Mouse (Mus musculus): ENCODE data around the gene Mex3b. TPM values are rescaled to one million over a fixed set of nuclear protein-coding genes. Genes with fewer than 3 reads are reported as not detected.

Gene Mex3b
- total and polyA plus RNA-seq, 3 experiments = 0.59 to 2.5 (median 2.1) TPM

- Histone ChIP-seq H3K4me2 (ENCODE audit: insufficient read depth, low read depth, poor library complexity, severe bottlenecking) (no peak overlapping the region), H3K4me1 (ENCODE audit: control insufficient read depth in 1 of 2, insufficient read depth in 2 of 2) (peaks cover 0 to 25% of the 10 kb centered on the region in 2 experiments; a peak in 2 of 4 replicates), H3K9ac (ENCODE audit: insufficient read depth, low read depth) (no peak overlapping the region), H3K4me3 (replicated peaks in 1 of 3; ENCODE audit: low read depth in 2 of 3, low read length in 2 of 3, poor library complexity in 1 of 3) (no peak overlapping the region), H3K79me2 (replicated peaks; ENCODE audit: control insufficient read depth, extremely low read depth, insufficient read depth, poor library complexity, severe bottlenecking) (no peaks in the 10 kb centered on the region), H3K27ac (ENCODE audit: insufficient read depth, low read depth) (no peak overlapping the region), H3K9me3 (replicated peaks; ENCODE audit: low read length) (no peaks in the 10 kb centered on the region), H3K36me3 (replicated peaks in 1 of 2; ENCODE audit: control insufficient read depth in 1 of 2, insufficient read depth in 1 of 2, low read length in 1 of 2) (no peaks in the 10 kb centered on the region), H3K27me3 (replicated peaks) (no peaks in the 10 kb centered on the region)
- dilution Hi-C loops (cut with MboI; ENCODE audit: extremely low pct_ligation_motif_present, extremely low pct_unique_long_range_greater_than_20kb, low sequenced_read_pairs) (no loop called here), in situ Hi-C loops (cut with MboI; ENCODE audit: low pct_ligation_motif_present, low pct_unique_long_range_greater_than_20kb, low sequenced_read_pairs) (no loop called here)
- DNase-seq (ENCODE audit: extremely low read depth) = no peak
- TF ChIP-seq TBP (conservative IDR thresholded peaks at IDR 0.05; ENCODE audit: low read depth, low read length) (no peak), JUND (conservative IDR thresholded peaks at IDR 0.05; ENCODE audit: low read depth, low read length) (no peak), MEF2A (IDR thresholded peaks at IDR 0.05; ENCODE audit: borderline replicate concordance, low read depth, low read length) (no peak), POLR2A (IDR thresholded peaks at IDR 0.05; ENCODE audit: low read depth, low read length) (no peak), TCF12 (IDR thresholded peaks at IDR 0.05; ENCODE audit: low read depth, low read length) (no peak), ELF1 (IDR thresholded peaks at IDR 0.05; ENCODE audit: low read depth, low read length) (no peak), SMC3 (IDR thresholded peaks at IDR 0.05; ENCODE audit: low read depth, low read length) (no peak), MAZ (IDR thresholded peaks at IDR 0.05; ENCODE audit: low read depth, low read length) (no peak), ZNF384 (IDR thresholded peaks at IDR 0.05; ENCODE audit: low read depth, low read length) (no peak), GABPA (IDR thresholded peaks at IDR 0.05; ENCODE audit: insufficient replicate concordance, low read depth, low read length) (no peak), MAFK (IDR thresholded peaks at IDR 0.05; ENCODE audit: insufficient replicate concordance, low read length) (no peak), MAX (IDR thresholded peaks at IDR 0.05; ENCODE audit: low read length) (no peak), SIN3A (IDR thresholded peaks at IDR 0.05; ENCODE audit: low read length) (no peak)
These were observed 15.5 kb upstream of the Mex3b start for GRCm38 (mm10) chr7:82851670-82852069.

DNA sequence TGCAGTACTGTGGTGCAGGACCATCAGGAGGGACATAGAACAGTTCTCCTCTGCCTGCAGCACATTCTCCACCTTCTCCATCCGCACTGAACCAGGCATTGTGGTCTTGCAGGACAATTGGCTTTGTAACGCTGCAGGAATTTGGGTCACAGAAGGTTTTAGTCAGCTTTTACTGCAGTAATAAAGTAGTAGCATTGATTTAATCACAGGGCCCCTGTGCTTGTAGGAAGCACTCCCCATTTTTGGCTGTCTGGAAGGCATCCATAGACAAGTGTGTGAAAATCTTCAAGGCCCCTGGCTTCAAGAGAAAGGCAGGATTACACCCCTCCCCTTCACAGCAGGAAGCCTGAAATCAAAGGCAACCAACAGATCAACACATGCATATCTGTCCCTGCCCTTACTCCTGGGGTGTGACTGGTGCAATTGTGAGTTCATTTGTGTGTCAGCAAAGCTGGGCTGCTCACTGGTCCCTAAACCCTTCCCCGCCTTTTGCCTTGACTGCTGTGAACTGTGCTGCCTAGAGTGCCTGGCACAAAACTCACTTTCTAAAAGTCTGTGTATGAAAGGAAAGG is 12.9 kb upstream of the Mex3b start:
- Histone ChIP-seq H3K4me3 (replicated peaks in 1 of 3; ENCODE audit: low read depth in 2 of 3, low read length in 2 of 3, poor library complexity in 1 of 3) (no peak overlapping the region), H3K4me1 (ENCODE audit: control insufficient read depth in 1 of 2, insufficient read depth in 2 of 2) (peaks cover 0 to 10% of the 10 kb centered on the region in 2 experiments; a peak in 1 of 4 replicates), H3K9me3 (replicated peaks; ENCODE audit: low read length) (no peaks in the 10 kb centered on the region), H3K79me2 (replicated peaks; ENCODE audit: control insufficient read depth, extremely low read depth, insufficient read depth, poor library complexity, severe bottlenecking) (no peaks in the 10 kb centered on the region), H3K4me2 (ENCODE audit: insufficient read depth, low read depth, poor library complexity, severe bottlenecking) (no peak overlapping the region), H3K27ac (ENCODE audit: insufficient read depth, low read depth) (no peak overlapping the region), H3K27me3 (replicated peaks) (no peaks in the 10 kb centered on the region), H3K9ac (ENCODE audit: insufficient read depth, low read depth) (no peak overlapping the region), H3K36me3 (replicated peaks in 1 of 2; ENCODE audit: control insufficient read depth in 1 of 2, insufficient read depth in 1 of 2, low read length in 1 of 2) (no peaks in the 10 kb centered on the region)
- TF ChIP-seq IRF4 (IDR thresholded peaks at IDR 0.05; ENCODE audit: low read depth, low read length) = no peak
- no peak for TF ChIP-seq POLR2A (IDR thresholded peaks at IDR 0.05; ENCODE audit: low read depth, low read length)
- no peak for TF ChIP-seq NELFE (IDR thresholded peaks at IDR 0.05; ENCODE audit: low read depth, low read length)
- TF ChIP-seq JUN (IDR thresholded peaks at IDR 0.05; ENCODE audit: insufficient read depth, low read depth, low read length) = no peak
- no peak for TF ChIP-seq GABPA (IDR thresholded peaks at IDR 0.05; ENCODE audit: insufficient replicate concordance, low read depth, low read length)
- no peak for TF ChIP-seq ELF1 (IDR thresholded peaks at IDR 0.05; ENCODE audit: low read depth, low read length)
- TF ChIP-seq SIN3A (IDR thresholded peaks at IDR 0.05; ENCODE audit: low read length) = no peak
- TF ChIP-seq JUND (conservative IDR thresholded peaks at IDR 0.05; ENCODE audit: low read depth, low read length) = no peak
- no peak for TF ChIP-seq ETS1 (conservative IDR thresholded peaks at IDR 0.05; ENCODE audit: low read depth, low read length)
- no peak for TF ChIP-seq HCFC1 (IDR thresholded peaks at IDR 0.05; ENCODE audit: low read depth, low read length)
- in situ Hi-C loops (cut with MboI; ENCODE audit: low pct_ligation_motif_present, low pct_unique_long_range_greater_than_20kb, low sequenced_read_pairs) = no loop called here
- dilution Hi-C loops (cut with MboI; ENCODE audit: extremely low pct_ligation_motif_present, extremely low pct_unique_long_range_greater_than_20kb, low sequenced_read_pairs) = no loop called here
- DNase-seq (ENCODE audit: extremely low read depth) = no peak

Data from CH12.LX (cell line).